Mouse (Mus musculus) spleen, postnatal 14 days (tissue): ENCODE data around the gene Slc9a3r1.

Experiments used
- DNase-seq, 2 experiments: peaks; one replicate each; pipeline ENCODE4 v3.0.0; 2021 to 2022; ENCODE audit warnings: low spot score in 2 of 2

Slc9a3r1 gene

DNA sequence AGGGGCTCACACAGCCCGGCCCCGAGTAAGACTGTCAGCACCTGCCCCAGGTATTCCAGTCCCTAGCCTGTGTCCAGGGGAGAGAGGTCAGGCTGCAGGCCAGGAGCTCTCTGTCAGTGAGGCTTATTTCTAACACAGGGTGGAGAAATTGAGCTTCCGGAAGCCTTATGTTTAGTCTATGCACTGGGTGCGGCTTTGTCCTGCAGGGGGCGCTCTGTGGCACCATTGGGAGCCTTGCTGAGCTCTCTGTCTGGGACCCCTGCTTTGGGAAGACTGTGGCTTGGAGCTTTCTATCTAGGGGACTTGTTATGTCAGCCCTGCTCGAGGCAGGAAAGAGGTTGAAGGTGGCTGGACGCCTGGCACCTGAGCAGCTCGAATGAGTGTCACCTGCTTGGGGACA lies 61.7 kb downstream of the Slc9a3r1 start:
- DNase-seq = peak; percentile 22 to 47

DNA sequence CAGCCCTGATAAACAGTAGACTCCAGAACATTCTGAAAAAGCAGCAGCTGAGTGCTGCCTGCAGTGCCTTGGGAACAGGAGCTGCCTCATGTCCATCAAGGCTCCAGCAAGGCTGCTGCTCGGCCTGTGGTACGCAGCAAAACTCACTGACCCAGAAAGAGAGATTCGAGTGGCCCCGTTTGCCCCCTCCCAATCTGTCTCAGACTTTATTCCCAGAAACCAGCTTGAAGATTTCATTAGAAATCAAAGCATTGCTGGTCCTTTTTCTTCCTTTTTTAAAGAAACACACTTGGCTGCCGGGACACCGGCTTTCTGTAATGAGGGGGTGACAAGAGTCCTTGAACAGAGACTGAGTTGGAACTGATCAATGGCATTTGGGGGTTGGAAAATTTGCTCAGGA lies 62.2 kb downstream of the Slc9a3r1 start:
- DNase-seq = no peak

DNA sequence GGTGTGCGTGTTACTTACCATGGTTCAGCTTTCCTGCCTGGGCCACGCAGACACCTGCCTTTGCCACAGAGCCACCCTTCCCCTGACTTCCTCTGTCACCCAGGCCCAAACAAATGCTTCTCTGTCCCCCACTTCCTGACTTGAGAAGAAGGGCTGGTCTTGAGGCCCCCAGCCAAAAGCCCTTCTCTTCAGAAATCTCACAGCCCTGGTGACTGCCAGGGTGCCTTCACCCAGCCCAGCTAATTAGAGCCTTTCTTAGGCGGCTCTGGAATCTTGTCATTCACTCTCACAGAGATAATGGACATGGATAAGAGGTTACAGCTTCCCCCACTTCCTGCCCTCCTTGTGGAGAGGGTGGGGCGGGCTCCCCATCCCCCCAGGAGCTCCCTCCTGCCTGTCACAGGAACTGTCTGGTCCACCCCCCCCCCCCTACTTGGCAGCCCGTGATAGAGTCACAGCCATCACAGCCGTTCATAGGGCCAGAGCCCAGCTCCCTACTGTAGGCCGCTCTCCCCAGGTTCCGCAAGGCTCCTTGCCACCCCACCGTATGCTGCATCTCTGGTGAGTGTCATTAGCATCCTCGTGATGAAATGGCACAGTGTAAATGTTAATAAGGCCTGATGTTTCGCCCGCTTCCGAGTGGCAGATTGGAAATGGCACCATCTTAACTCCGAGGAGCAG lies 63.8 kb downstream of the Slc9a3r1 start:
- no peak for DNase-seq

DNA sequence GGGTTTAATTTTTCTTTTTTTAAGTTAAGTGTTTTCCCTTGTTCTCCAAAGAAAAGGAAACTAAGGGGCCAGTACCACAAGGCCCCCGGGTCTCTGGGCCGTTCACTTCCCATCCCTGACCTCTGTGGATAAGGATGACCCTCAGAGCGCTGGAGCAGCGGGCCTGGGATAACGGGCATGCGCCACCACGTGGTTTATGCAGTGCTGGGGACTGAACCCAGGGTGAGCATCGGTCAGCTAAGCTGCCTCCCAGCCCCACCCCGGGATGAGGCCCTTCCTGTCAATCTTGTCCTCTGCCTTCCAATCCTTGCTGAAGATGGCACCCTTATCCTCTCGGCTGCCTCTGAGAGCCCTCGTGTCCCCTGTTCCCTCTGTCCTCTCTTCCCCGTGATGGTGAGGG lies 64.5 kb downstream of the Slc9a3r1 start:
- no peak for DNase-seq

DNA sequence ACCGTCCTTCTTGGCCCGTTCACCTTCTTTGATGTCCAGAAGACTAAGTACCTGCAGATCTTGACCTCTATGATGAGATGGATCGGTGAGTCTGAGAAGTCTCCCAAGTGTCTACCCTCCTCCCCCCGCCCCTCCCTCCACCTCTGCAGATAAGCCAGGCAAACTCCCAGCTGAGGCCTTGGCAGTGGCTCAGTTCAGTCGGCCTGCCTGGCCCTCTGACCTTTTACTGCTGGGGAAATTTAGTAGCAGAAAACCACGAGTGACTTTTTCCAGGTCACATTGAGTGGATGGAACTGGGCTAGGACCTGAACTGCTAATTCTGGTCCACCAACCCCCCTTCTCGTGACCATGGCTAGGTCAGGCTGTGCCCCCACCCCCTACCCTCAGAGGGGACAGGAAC lies 65.3 kb downstream of the Slc9a3r1 start:
- DNase-seq = no peak

DNA sequence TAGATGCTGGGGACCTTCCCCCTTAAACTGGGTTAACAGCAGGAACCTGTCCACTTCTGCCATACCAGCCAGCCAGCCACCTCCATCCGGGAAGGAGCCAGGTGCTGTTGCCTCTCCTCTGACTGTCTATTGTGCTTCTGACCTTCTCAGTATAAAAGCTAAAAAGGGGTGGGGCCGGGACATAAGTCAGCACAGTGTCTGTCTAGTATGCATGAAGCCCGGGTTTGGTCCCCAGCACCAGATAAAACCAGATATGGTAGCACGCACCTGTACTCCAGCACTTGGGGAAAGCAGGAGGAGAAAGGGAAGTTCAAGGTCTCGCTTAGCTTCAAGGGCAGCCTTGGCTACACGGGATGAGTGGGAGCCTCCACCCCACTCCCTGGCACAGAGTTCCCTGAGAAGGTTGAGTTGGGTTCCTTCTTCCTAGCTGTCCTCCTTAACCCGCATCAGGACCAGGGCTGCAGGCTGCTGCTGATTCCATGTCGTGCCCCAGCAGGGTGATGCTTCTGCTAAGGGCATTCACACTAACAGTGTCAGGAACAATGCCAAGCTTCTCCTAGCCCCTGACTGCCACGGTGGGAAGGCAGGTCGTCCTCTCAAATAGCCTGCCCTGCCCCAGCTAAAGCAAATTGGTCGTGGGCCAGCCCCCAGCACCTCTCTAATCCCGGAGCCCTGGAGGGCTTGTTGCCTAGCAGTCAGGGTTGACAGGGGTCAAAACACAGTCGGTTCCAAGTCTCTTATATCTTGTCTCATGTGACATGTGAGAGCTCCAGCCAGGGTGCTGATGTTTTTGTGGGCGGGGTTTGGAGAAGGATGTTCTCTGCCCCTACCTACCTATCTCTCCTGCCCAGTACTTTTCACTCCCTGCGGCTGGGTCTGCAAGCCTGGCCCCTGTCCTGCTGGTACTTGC lies 66.1 kb downstream of the Slc9a3r1 start:
- no peak for DNase-seq
